Mouse (Mus musculus): ENCODE measurements at regions not wholly inside any gene's neighbourhood (a gene's known extent, or its start where the extent isn't known, plus 50 kb on each side); places are given as distances from the start of the nearest gene placed in this dataset.

GRCm38 (mm10) chr13:47735426-47736063, 525.5 kb upstream of the Id4 start:
- no peak for DNase-seq (ENCODE audit: low read depth, low spot score)

GRCm38 (mm10) chr13:47748906-47749305, 512.1 kb upstream of the Id4 start:
- DNase-seq (ENCODE audit: low read depth, low spot score), result no peak

- no peak for DNase-seq (ENCODE audit: low read depth, low spot score)
Observed at GRCm38 (mm10) chr13:47751033-47751432, 510.0 kb upstream of the Id4 start.

GRCm38 (mm10) chr13:47764802-47765597, 496.0 kb upstream of the Id4 start:
- DNase-seq (ENCODE audit: low read depth, low spot score), result peak; percentile 51

GRCm38 (mm10) chr13:47768963-47769527, 492.0 kb upstream of the Id4 start:
- no peak for DNase-seq (ENCODE audit: low read depth, low spot score)

- no peak for DNase-seq (ENCODE audit: low read depth, low spot score)
Observed at GRCm38 (mm10) chr13:47777206-47778099, 483.6 kb upstream of the Id4 start.

- peak; percentile 17 for DNase-seq (ENCODE audit: low read depth, low spot score)
Observed at GRCm38 (mm10) chr13:47778218-47779009, 482.6 kb upstream of the Id4 start.

GRCm38 (mm10) chr13:47784406-47784805, 476.6 kb upstream of the Id4 start:
- DNase-seq (ENCODE audit: low read depth, low spot score), result no peak

- DNase-seq (ENCODE audit: low read depth, low spot score), result no peak
Observed at GRCm38 (mm10) chr13:47797859-47798258, 463.2 kb upstream of the Id4 start.

- no peak for DNase-seq (ENCODE audit: low read depth, low spot score)
Observed at GRCm38 (mm10) chr13:47811711-47812415, 449.2 kb upstream of the Id4 start.

- DNase-seq (ENCODE audit: low read depth, low spot score), result no peak
Observed at GRCm38 (mm10) chr13:47818924-47819564, 442.0 kb upstream of the Id4 start.

- DNase-seq (ENCODE audit: low read depth, low spot score), result peak; percentile 65
Observed at GRCm38 (mm10) chr13:47836491-47836890, 424.5 kb upstream of the Id4 start.

- no peak for DNase-seq (ENCODE audit: low read depth, low spot score)
Observed at GRCm38 (mm10) chr13:47842418-47842817, 418.6 kb upstream of the Id4 start.

- DNase-seq (ENCODE audit: low read depth, low spot score), result no peak
Observed at GRCm38 (mm10) chr13:47843011-47843410, 418.0 kb upstream of the Id4 start.

- no peak for DNase-seq (ENCODE audit: low read depth, low spot score)
Observed at GRCm38 (mm10) chr13:47843541-47844267, 417.3 kb upstream of the Id4 start.

GRCm38 (mm10) chr13:47846713-47847112, 414.3 kb upstream of the Id4 start:
- no peak for DNase-seq (ENCODE audit: low read depth, low spot score)

GRCm38 (mm10) chr13:47848371-47849188, 412.4 kb upstream of the Id4 start:
- no peak for DNase-seq (ENCODE audit: low read depth, low spot score)

- no peak for DNase-seq (ENCODE audit: low read depth, low spot score)
Observed at GRCm38 (mm10) chr13:47855422-47856108, 405.5 kb upstream of the Id4 start.

Measured in mesoderm, embryonic 11.5 days (tissue).